Mouse (Mus musculus) megakaryocyte, embryonic 14.5 days (primary cell): ENCODE measurements around the gene Nkx2-1.

Experiments
- FLI1 ChIP-seq: IDR thresholded peaks from 2 replicates; pipeline ENCODE4 v1.6.1; 2012; ENCODE audit warnings: low read length, inconsistent platforms, mixed read lengths
- GATA1 ChIP-seq: IDR thresholded peaks from 3 replicates; pipeline ENCODE4 v1.6.1; 2012; ENCODE audit warnings: mixed read lengths, low read length, inconsistent platforms, borderline replicate concordance

GRCm38 (mm10) chr12:56536174-56536883 lies 379 bp downstream of the Nkx2-1 start:
- no peak for TF ChIP-seq GATA1
- no peak for TF ChIP-seq FLI1
